Mouse (Mus musculus) MEL (cell line): ENCODE data around the gene Ctnnbip1. TPM values are rescaled to one million over a fixed set of nuclear protein-coding genes. Genes with fewer than 3 reads are reported as not detected.

Source experiments
- DNase-seq: peaks from one replicate; pipeline ENCODE4 v3.0.0; 2011; ENCODE audit warnings: low read depth, low spot score
- H3K27ac ChIP-seq: 2 replicates; pipeline ENCODE4 v1.5.1; 2012; ENCODE audit warnings: low read depth, mild to moderate bottlenecking, control low read depth, low read length, moderate library complexity; ENCODE audit not compliant: control insufficient read depth
- H3K27me3 ChIP-seq, 2 experiments: fragments of 150-350 bp in 1 of 2; sonication (generic) in 1 of 2; 2 replicates each; pipeline ENCODE4 v1.6.1; 2012; ENCODE audit warnings: low read length in 2 of 2, mild to moderate bottlenecking in 2 of 2, improper control_type of control experiment in 1 of 2, moderate library complexity in 1 of 2; ENCODE audit not compliant: insufficient read depth in 2 of 2, control insufficient read depth in 1 of 2
- H3K36me3 ChIP-seq, 2 experiments: 2 replicates each; pipeline ENCODE4 v1.6.1; 2012 to 2014; ENCODE audit warnings: low read length in 2 of 2, improper control_type of control experiment in 1 of 2, inconsistent platforms in 1 of 2, mild to moderate bottlenecking in 1 of 2; ENCODE audit not compliant: insufficient read depth in 2 of 2, control insufficient read depth in 1 of 2
- H3K4me1 ChIP-seq, 2 experiments: fragments of 150-350 bp in 1 of 2; sonication (generic) in 1 of 2; 2 replicates each; pipeline ENCODE4 v1.6.1; 2012; ENCODE audit warnings: low read length in 2 of 2, improper control_type of control experiment in 1 of 2, mild to moderate bottlenecking in 1 of 2; ENCODE audit not compliant: insufficient read depth in 2 of 2, control insufficient read depth in 1 of 2
- H3K4me3 ChIP-seq, 2 experiments: fragments of 150-350 bp in 1 of 2; sonication (generic) in 1 of 2; 2 replicates each; pipeline ENCODE4 v1.5.1; 2012; ENCODE audit warnings: low read depth in 2 of 2, low read length in 2 of 2, mild to moderate bottlenecking in 2 of 2, moderate library complexity in 2 of 2, control low read depth in 1 of 2, improper control_type of control experiment in 1 of 2; ENCODE audit not compliant: control insufficient read depth in 1 of 2, insufficient read depth in 1 of 2
- H3K79me2 ChIP-seq: 2 replicates; pipeline ENCODE4 v1.6.1; 2012; ENCODE audit warnings: mild to moderate bottlenecking, low read length, moderate library complexity; ENCODE audit not compliant: control insufficient read depth, poor library complexity, insufficient read depth
- H3K9ac ChIP-seq: 2 replicates; pipeline ENCODE4 v1.6.1; 2012; ENCODE audit warnings: low read depth, mild to moderate bottlenecking, control low read depth, low read length, moderate library complexity; ENCODE audit not compliant: control insufficient read depth, poor library complexity, severe bottlenecking
- H3K9me3 ChIP-seq: fragments of 150-350 bp; sonication (generic); replicated peaks from 2 replicates; pipeline ENCODE4 v1.6.1; 2012; ENCODE audit warnings: mild to moderate bottlenecking, low read length, improper control_type of control experiment, moderate library complexity; ENCODE audit not compliant: insufficient read depth
- CTCF ChIP-seq, 3 experiments: IDR thresholded peaks in 2 of 3; conservative IDR thresholded peaks in 1 of 3; 2 replicates each; pipeline ENCODE4 v1.5.1; 2011 to 2012; ENCODE audit warnings: low read length in 3 of 3, low read depth in 2 of 3, mild to moderate bottlenecking in 2 of 3, improper control_type of control experiment in 1 of 3, inconsistent platforms in 1 of 3, mixed read lengths in 1 of 3, moderate library complexity in 1 of 3; ENCODE audit not compliant: control insufficient read depth in 1 of 3, insufficient read depth in 1 of 3, poor library complexity in 1 of 3, severe bottlenecking in 1 of 3
- E2F4 ChIP-seq: IDR thresholded peaks from 2 replicates; pipeline ENCODE4 v1.6.1; 2011; ENCODE audit warnings: low read depth, low read length, improper control_type of control experiment, borderline replicate concordance
- GATA1 ChIP-seq: IDR thresholded peaks from 2 replicates; pipeline ENCODE4 v1.6.1; 2011; ENCODE audit warnings: low read depth, low read length, improper control_type of control experiment
- KAT2A ChIP-seq: conservative IDR thresholded peaks from 2 replicates; pipeline ENCODE4 v1.6.1; 2012; ENCODE audit warnings: low read depth, low read length, improper control_type of control experiment, inconsistent platforms
- NELFE ChIP-seq: IDR thresholded peaks from 2 replicates; pipeline ENCODE4 v1.6.1; 2011; ENCODE audit warnings: low read depth, low read length, improper control_type of control experiment
- RAD21 ChIP-seq: IDR thresholded peaks from 2 replicates; pipeline ENCODE4 v1.6.1; 2011; ENCODE audit warnings: mild to moderate bottlenecking, low read depth, low read length, improper control_type of control experiment
- SMC3 ChIP-seq: IDR thresholded peaks from 2 replicates; pipeline ENCODE4 v1.6.1; 2011; ENCODE audit warnings: low read depth, low read length, improper control_type of control experiment
- polyA plus RNA-seq, 2 experiments: library from polyadenylated mRNA; stranded (reverse) in 1 of 2; unstranded in 1 of 2; fragments of >175 nt in 1 of 2; fragments of >200 nt in 1 of 2; gene quantifications; 2 replicates each; pipeline versions ENCODE4 v1.2.1 to v1.2.4; 2012; ENCODE audit warnings: low replicate concordance in 2 of 2, low read depth in 1 of 2; ENCODE audit not compliant: insufficient read length in 2 of 2, insufficient read depth in 1 of 2, missing spikeins in 1 of 2
- total RNA-seq: library from RNA; depleted of rRNA; stranded (reverse); fragments of 300-350 nt; gene quantifications from 2 replicates; pipeline ENCODE4 v1.2.3, GENCODE M21; 2012; rRNA removed

Gene Ctnnbip1
- total and polyA plus RNA-seq, 3 experiments, result 12.7 to 20.2 TPM; not detected in 1

GRCm38 (mm10) chr4:149614869-149615268 lies 96.8 kb downstream of the Ctnnbip1 start:
- Histone ChIP-seq H3K4me3 (no peak overlapping the region), H3K27me3 (peaks cover 3 to 4% of the 10 kb centered on the region in 2 experiments), H3K27ac (no peak overlapping the region), H3K79me2 (no peaks in the 10 kb centered on the region), H3K36me3 (no peaks in the 10 kb centered on the region), H3K9me3 (no peaks in the 10 kb centered on the region), H3K9ac (no peak overlapping the region), H3K4me1 (no peaks in the 10 kb centered on the region)
- DNase-seq, result peak; percentile 43
- no peak for TF ChIP-seq GATA1
- TF ChIP-seq E2F4, result no peak
- peak; percentile 46 to 47 (median 46) for TF ChIP-seq CTCF (IDR thresholded peaks at IDR 0.05 in 2 of 3, conservative IDR thresholded peaks at IDR 0.05 in 1 of 3; ENCODE audit: control insufficient read depth in 1 of 3, insufficient read depth in 1 of 3, low read depth in 2 of 3, low read length in 3 of 3, poor library complexity in 1 of 3, severe bottlenecking in 1 of 3)
- peak; percentile 25 for TF ChIP-seq RAD21
- TF ChIP-seq NELFE, result no peak
- no peak for TF ChIP-seq KAT2A
- peak; percentile 38 for TF ChIP-seq SMC3

Other genes with a start within 250 kb of the Ctnnbip1 start
- gene Kif1b, start 210.5 kb upstream of the Ctnnbip1 start, total RNA-seq, result 8.8 and 9.1 TPM in 2 replicates
- 10 to 100 TPM; 16.3 to 20.2 TPM for gene Kif1b, start 210.5 kb upstream of the Ctnnbip1 start, polyA plus RNA-seq
- 28.4 and 39.0 TPM in 2 replicates for gene Ube4b, start 91.5 kb upstream of the Ctnnbip1 start, total RNA-seq
- gene Ube4b, start 91.5 kb upstream of the Ctnnbip1 start, polyA plus RNA-seq, result 100 to 1,000 TPM in 1 of 2 experiments, 10 to 100 TPM in 1; 71.0 to 104 TPM
- not detected in 2 replicates for gene Rbp7, start 63.3 kb upstream of the Ctnnbip1 start, total RNA-seq
- not detected for gene Rbp7, start 63.3 kb upstream of the Ctnnbip1 start, polyA plus RNA-seq
- gene Tmem274, start 40.9 kb upstream of the Ctnnbip1 start, total RNA-seq, result not detected in 2 replicates
- gene Tmem274, start 40.9 kb upstream of the Ctnnbip1 start, polyA plus RNA-seq, result not detected
- 18.9 and 22.3 TPM in 2 replicates for gene Nmnat1, start 33.0 kb upstream of the Ctnnbip1 start, total RNA-seq
- 10 to 100 TPM in 1 of 2 experiments, not detected in 1; 19.8 TPM for gene Nmnat1, start 33.0 kb upstream of the Ctnnbip1 start, polyA plus RNA-seq
- 24.0 and 25.0 TPM in 2 replicates for gene Lzic, start 33.0 kb upstream of the Ctnnbip1 start, total RNA-seq
- gene Lzic, start 33.0 kb upstream of the Ctnnbip1 start, polyA plus RNA-seq, result 10 to 100 TPM in 1 of 2 experiments, not detected in 1; 26.2 TPM
- gene Clstn1, start 68.2 kb downstream of the Ctnnbip1 start, total RNA-seq, result 19.3 and 26.6 TPM in 2 replicates
- gene Clstn1, start 68.2 kb downstream of the Ctnnbip1 start, polyA plus RNA-seq, result 1 to 10 TPM in 1 of 2 experiments, not detected in 1; 6.1 TPM
- 45.7 and 45.9 TPM in 2 replicates for gene Pik3cd, start 184.3 kb downstream of the Ctnnbip1 start, total RNA-seq
- 100 to 1,000 TPM in 1 of 2 experiments, 10 to 100 TPM in 1; 49.8 to 152 TPM for gene Pik3cd, start 184.3 kb downstream of the Ctnnbip1 start, polyA plus RNA-seq
- gene Tmem201, start 219.8 kb downstream of the Ctnnbip1 start, total RNA-seq, result 28.3 and 31.5 TPM in 2 replicates
- gene Tmem201, start 219.8 kb downstream of the Ctnnbip1 start, polyA plus RNA-seq, result 10 to 100 TPM in 1 of 2 experiments, not detected in 1; 60.6 TPM